Mouse (Mus musculus) kidney, adult 9 months (tissue): Measurements from ENCODE around the gene Tbcb.
A peak's percentile ranks its signal among the peaks of the same experiment; 100 is the strongest.
"Not testable (repeated sequence)": the region's sequence is repeated elsewhere in the genome, so short reads cannot be mapped to it uniquely, and the experiment has no call there.

Experiments used
- DNase-seq: peaks from one replicate; pipeline ENCODE4 v3.0.0; 2022

The Tbcb gene

DNA sequence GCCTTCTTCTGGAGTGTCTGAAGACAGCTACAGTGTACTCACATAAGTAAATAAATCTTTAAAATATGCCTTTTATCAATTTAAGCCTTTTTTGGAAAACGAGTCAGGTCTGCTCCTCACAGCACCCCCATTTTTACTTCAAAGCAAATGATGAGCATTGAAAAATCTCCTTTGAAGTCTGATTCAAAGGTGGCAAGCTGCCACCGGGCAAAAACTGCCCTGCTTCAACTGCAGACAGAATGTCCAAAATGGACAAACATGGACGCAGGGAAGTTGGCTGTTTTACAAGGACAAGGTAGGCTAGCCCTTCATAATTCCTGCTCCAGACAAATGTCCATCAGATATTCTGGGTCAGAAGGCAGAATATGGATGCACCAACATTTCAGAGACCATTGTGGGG lies 10.6 kb downstream of the Tbcb start:
- no peak for DNase-seq

DNA sequence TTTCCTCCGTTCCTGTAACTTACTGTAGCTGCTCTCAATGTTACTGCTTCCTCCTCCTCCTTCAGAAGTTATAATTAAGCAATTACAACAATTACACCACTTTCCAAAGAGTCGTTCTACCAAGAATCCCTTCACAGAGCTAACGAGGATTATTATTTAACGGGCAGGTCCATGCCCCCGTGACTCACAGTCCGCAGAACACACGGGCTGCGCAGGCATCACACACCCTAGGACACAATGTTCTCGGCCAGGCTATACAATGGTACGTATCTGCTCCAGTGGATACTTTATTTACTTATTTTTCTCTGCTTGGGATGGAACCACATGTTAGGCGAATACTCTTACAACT lies 12.1 kb downstream of the Tbcb start:
- DNase-seq: peak; percentile 75

GRCm38 (mm10) chr7:30219293-30220007 lies 12.6 kb downstream of the Tbcb start:
- peak; percentile 77 for DNase-seq

DNA sequence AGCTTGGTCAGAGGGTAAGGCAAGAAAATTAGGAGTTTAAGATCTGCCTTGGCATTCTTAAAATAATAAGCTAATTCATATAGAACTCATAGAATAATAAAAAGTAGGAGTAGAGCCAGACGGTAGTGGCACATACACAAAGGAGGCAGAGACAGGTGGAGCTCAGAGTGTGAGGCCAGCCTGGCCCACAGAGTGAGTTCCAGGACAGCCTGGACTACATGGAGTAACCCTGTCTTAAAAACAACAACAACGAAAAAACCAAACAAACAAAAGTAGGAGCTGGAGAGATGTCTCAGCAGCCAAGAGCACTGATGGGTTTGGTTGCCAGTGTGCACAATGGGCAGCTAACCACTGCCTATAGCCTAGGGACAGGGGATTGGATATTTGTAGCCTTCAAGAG lies 14.8 kb downstream of the Tbcb start:
- no peak for DNase-seq

DNA sequence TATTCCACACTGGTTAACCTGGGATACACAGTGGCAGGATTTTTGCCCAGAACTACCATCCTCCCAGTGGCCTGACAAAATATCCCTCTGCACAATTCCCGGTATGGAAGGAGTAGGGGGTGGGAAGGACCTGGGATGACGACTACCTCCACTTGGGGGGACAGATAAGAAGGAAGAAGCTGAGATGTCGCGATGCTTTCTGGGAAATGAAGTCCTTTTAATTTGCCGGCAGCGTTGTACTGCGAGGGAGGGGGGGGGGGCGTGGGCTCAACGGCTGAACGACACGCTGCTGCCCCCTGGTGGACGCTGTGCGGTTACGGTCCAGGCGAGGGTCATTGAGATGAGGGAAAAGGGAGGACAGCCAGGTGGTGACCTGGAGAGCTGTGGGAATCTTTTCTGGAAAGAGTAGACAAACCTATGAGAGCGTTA lies 15.3 kb downstream of the Tbcb start:
- peak; percentile 76 for DNase-seq

GRCm38 (mm10) chr7:30215875-30216274 lies 16.2 kb downstream of the Tbcb start:
- peak; percentile 72 for DNase-seq

GRCm38 (mm10) chr7:30213881-30214280 lies 18.2 kb downstream of the Tbcb start:
- DNase-seq: no peak

DNA sequence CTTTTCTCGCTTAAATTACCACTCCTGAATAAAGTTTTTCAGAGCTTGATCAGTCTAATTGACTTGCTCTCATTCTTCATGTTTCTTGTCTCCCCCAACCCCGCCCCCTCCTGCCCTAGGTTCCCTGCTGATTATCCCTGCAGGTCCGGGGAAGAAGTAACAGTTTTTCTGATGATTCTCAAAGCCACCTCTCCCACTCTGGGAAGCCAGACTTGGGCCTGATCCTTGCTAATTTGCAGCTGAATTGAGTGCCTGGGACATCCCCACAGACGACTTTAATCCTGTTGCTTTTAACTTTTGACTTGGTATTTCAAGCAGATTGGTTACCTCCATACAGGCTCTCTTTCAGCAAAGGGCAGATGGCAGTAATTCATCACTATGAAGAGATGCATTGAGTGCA lies 21.0 kb downstream of the Tbcb start:
- DNase-seq: no peak

DNA sequence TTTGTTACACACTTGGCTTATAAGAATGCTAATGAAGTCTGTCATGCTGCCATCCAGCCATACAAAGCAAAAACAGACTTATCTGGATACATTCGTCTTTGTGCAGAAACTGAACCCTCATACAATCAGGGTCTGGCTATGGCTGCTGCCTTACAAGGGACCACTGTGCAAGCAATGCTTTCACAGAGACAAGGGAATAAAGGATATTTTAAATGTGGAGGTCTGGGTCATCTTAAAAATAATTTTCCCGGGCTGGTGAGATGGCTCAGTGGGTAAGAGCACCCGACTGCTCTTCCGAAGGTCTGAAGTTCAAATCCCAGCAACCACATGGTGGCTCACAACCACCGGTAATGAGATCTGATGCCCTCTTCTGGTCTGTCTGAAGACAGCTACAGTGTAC lies 25.7 kb downstream of the Tbcb start:
- DNase-seq: not testable (repeated sequence)

DNA sequence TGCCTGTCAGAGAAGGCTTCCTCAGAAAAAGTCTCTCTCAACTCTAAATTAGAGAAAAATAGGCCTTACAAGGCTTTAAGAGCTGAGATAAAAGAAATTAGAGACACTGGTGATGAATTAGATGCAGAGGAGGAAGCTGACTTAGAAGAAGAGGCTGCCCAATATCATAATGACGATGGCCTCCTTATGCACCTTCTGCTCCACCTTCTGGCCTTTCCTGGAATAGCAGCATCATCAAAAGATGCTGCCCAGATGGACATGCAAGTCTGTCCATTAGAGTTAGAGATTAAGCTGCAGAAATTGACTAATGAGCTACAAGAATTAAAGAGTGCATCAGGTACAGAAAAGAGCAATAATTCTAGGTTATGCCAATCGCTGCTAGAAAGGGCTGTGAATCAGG lies 26.7 kb downstream of the Tbcb start:
- DNase-seq: peak; percentile 79

DNA sequence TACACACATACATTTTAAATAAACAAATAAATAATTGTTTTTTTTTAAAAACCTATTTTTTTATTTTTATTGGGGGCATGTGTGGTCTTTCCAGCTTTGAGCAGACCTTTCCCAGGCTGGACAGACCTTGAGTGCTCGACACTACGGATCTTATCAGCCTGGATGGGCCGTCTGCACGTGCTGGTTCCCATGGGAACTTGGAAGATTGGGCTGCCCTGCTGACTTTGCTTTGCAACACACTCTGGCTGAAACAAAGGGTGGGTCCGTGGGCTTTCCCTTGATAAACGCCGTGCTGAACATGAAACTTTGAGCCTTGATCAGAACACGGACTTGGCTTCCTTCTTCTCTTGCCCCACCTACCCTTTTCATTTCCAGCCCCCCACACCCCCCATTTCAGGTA lies 27.7 kb downstream of the Tbcb start:
- DNase-seq: no peak

DNA sequence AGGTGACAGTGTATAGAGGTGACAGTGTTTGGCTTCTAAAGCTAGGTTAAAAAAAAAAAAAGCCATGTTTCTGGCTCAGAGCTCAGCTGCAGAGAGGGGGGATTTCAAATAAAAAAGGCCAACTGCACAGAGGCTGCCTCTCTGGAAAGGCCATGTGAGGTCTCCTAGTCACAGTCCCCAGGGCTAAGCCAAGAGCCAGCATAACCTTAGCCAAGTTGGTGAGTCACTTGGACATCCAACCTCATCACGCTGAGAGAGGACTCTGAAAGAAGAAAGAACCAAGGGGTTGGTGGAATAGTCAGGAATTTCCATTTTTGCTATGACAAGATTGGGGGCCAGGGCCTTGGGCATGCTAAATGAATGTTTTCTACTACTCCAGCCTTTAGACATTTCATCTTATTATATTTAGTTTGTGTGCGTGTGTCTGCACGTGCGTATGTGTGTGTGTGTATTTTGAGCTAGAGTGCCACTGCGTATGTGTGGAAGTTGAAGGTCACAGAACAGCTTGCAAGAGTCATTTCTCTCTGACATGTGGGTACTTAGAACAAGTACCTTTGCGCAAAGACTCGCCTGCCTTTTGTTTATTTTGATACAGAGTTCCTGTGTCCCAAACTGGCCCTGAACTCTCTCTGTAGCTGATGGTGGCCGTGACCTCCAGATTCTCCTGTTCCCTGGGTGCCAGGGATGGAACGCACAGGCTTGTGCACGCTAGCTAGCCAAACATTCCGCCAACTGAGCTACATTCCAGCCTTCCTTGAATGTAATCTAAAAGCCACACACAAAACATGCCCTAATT lies 29.0 kb downstream of the Tbcb start:
- DNase-seq: no peak

DNA sequence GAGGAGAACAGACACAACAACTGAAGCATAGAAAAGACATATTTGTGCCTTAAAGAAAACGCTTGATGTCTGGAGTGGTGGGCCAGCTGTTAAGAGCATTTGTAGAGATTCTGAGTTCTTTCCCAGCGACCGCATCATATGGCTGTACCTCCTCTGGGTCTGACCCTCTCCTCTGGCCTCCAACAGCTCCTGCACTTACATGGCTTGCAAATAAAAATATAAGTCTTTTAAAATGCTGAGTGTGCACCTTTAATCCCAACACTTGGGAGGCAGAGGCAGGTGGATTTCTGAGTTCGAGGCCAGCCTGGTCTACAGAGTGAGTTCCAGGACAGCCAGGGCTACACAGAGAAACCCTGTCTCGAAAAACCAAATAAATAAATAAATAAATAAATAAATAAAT lies 31.4 kb downstream of the Tbcb start:
- not testable (repeated sequence) for DNase-seq

DNA sequence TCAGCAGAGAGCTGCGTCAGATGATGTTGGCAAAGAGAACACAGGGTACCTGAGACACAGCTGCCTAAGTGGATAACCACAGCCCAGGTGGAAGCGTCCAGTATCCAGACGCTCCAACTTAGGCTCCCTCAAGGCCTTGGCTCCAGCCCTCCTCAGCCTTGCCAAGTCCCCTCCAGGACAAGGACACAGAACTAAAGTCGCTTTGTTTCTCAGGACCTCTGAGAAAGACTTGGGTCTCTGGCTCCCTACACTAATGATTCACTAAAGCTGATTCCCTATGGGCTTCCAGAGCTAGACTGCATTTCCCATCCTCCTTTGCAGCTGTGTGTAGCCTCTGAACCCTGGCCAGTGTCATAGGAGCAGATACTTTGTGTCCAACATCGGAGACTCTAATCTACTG lies 31.9 kb downstream of the Tbcb start:
- no peak for DNase-seq

GRCm38 (mm10) chr7:30199498-30200139 lies 32.5 kb downstream of the Tbcb start:
- DNase-seq: no peak

GRCm38 (mm10) chr7:30198481-30198971 lies 33.5 kb downstream of the Tbcb start, which contains the start of gene Capns1:
TSS of gene Capns1 (minus strand) at chr7:30198811.
- peak; percentile 71 for DNase-seq

GRCm38 (mm10) chr7:30197592-30198129 lies 34.4 kb downstream of the Tbcb start:
- DNase-seq: no peak

GRCm38 (mm10) chr7:30196171-30196570 lies 35.9 kb downstream of the Tbcb start:
- no peak for DNase-seq

DNA sequence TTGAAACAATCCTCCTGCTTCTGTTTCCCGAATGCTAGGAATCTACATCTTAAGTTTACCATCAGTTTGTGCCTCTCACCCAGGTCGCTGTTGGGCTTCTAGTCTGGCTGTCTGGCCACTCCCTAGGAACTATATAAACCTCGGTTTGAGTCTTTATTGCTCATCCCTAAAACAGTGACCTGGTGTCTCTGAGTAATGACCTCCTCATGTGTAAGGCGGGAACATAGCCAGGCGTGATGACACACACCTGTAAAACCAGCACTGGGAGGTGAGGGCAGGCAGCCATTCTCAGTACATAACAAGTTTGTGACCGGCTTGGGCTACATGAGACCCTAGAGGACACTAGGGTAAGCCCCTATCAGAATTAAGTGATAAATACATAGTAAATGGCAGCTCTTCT lies 36.6 kb downstream of the Tbcb start:
- DNase-seq: no peak

GRCm38 (mm10) chr7:30194884-30195283 lies 37.2 kb downstream of the Tbcb start:
- peak; percentile 95 for DNase-seq

- peak; percentile 39 for DNase-seq
Observed at GRCm38 (mm10) chr7:30194101-30194831, 37.8 kb downstream of the Tbcb start.

DNA sequence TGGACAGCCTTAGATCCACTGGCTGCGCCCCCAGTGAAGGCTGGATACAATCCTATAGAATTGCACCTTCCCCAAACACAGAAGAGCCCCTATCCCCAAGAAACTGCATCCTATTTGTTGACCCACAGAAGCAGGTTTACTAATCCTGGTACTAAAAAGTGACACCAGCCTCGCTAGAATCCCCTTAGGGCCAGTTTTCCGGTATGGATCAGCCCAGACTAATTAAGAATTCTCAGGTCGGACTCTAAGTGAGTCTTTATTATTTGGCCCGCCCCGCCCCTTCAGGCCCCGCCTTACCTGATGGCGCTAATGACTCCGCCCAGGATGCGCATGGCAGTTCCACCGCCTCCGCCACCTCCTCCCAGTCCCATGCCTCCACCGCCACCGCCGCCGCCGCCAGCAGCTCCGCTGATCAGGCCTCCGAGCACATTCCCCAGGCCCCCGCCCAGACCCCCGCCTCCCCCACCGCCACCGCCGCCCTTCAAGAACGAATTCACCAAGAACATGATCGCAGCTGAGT lies 38.4 kb downstream of the Tbcb start:
- peak; percentile 86 for DNase-seq
